ENCODE assay signal across 9 mouse cellular contexts in the genomic region with DNA sequence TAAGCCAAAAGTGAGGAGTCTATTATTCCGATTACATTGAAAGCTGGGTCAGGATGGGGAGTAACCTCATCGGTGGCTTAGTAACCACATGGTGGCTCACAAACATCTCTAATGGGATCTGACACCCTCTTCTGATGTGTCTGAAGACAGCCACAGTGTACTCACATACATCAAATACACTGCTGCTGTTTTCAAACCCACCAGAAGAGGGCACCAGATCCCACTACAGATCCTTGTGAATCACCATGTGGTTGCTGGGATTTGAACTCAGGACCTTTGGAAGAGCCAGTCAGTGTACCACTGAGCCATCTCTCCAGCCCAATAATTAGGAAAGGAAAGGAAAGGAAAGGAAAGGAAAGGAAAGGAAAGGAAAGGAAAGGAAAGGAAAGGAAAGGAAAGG. TPM values are rescaled to one million over a fixed set of nuclear protein-coding genes. Genes with fewer than 3 reads are reported as not detected.
A peak's percentile ranks its signal among the peaks of the same experiment; 100 is the strongest.
DNase-seq lines count a peak whose midpoint lies in the region; ATAC-seq and TF ChIP-seq lines count a peak whose summit lies in the region.
"Had no signal": no experiment of that assay in that cellular context is flagged by ENCODE, and none has a peak within 500 bp of the region (broad histone marks: within the 10 kb centered on the region; RNA-seq: fewer than 3 reads in every experiment).

No protein-coding gene starts in this region.

- TF ChIP-seq CTCF in lung, embryonic 14.5 days (IDR thresholded peaks at IDR 0.05; ENCODE audit: low read depth), result peak; percentile 34; the same call in 1 of the 2 replicates

- 91% methylated on average over 2 of the region's 2 CpGs for WGBS in hindbrain, embryonic 11.5 days
- 86% methylated on average over 2 of the region's 2 CpGs for WGBS in hindbrain, embryonic 13.5 days
- 73% methylated on average over 2 of the region's 2 CpGs for WGBS in lung, embryonic 14.5 days
- 98% methylated on average over 2 of the region's 2 CpGs for WGBS in forebrain, embryonic 12.5 days

- H3K9me3 ChIP-seq in hindbrain, embryonic 11.5 days (ENCODE audit: control insufficient read depth, low read length), result no peaks in the 10 kb centered on the region
- no peaks in the 10 kb centered on the region for H3K9me3 ChIP-seq in hindbrain, embryonic 13.5 days
- no peaks in the 10 kb centered on the region for H3K9me3 ChIP-seq in lung, embryonic 14.5 days (ENCODE audit: low read depth, low read length)
- H3K9me3 ChIP-seq in forebrain, embryonic 12.5 days, result peaks cover 3% of the 10 kb centered on the region; the same call in 1 of the 2 replicates
- H3K9me3 ChIP-seq: megakaryocyte, embryonic 14.5 days had no signal

- H3K9ac ChIP-seq in hindbrain, embryonic 11.5 days (ENCODE audit: low read depth, low read length), result no peak overlapping the region
- no peak overlapping the region for H3K9ac ChIP-seq in hindbrain, embryonic 13.5 days
- H3K9ac ChIP-seq in lung, embryonic 14.5 days, result no peak overlapping the region
- H3K9ac ChIP-seq in forebrain, embryonic 12.5 days, result no peak overlapping the region

- H3K4me1 ChIP-seq in hindbrain, embryonic 11.5 days (replicated peaks; ENCODE audit: control insufficient read depth, insufficient read depth, low read length), result no peaks in the 10 kb centered on the region
- peaks cover 6% of the 10 kb centered on the region for H3K4me1 ChIP-seq in hindbrain, embryonic 13.5 days (replicated peaks)
- H3K4me1 ChIP-seq in lung, embryonic 14.5 days (ENCODE audit: insufficient read depth), result no peaks in the 10 kb centered on the region
- H3K4me1 ChIP-seq in forebrain, embryonic 12.5 days, result peaks cover under 1% of the 10 kb centered on the region

- H3K27ac ChIP-seq in hindbrain, embryonic 11.5 days (ENCODE audit: low read depth, low read length), result no peak overlapping the region
- H3K27ac ChIP-seq in hindbrain, embryonic 13.5 days, result no peak overlapping the region
- no peak overlapping the region for H3K27ac ChIP-seq in lung, embryonic 14.5 days (ENCODE audit: low read depth)
- no peak overlapping the region for H3K27ac ChIP-seq in forebrain, embryonic 12.5 days

- no peak for ATAC-seq in hindbrain, embryonic 11.5 days (ENCODE audit: low FRiP score)
- no peak for ATAC-seq in hindbrain, embryonic 13.5 days (ENCODE audit: low FRiP score)
- no peak for ATAC-seq in lung, embryonic 14.5 days (ENCODE audit: insufficient read depth)
- no peak for ATAC-seq in forebrain, embryonic 12.5 days (ENCODE audit: low FRiP score)

- H3K27me3 ChIP-seq in hindbrain, embryonic 11.5 days (ENCODE audit: control insufficient read depth, insufficient read depth, low read length), result no peaks in the 10 kb centered on the region
- H3K27me3 ChIP-seq in hindbrain, embryonic 13.5 days, result no peaks in the 10 kb centered on the region
- no peaks in the 10 kb centered on the region for H3K27me3 ChIP-seq in lung, embryonic 14.5 days (ENCODE audit: insufficient read depth, low read length)
- H3K27me3 ChIP-seq in forebrain, embryonic 12.5 days, result no peaks in the 10 kb centered on the region
- H3K27me3 ChIP-seq: megakaryocyte, embryonic 14.5 days had no signal

- no peaks in the 10 kb centered on the region for H3K36me3 ChIP-seq in hindbrain, embryonic 11.5 days (ENCODE audit: control insufficient read depth, insufficient read depth, low read length)
- H3K36me3 ChIP-seq in hindbrain, embryonic 13.5 days, result no peaks in the 10 kb centered on the region
- no peaks in the 10 kb centered on the region for H3K36me3 ChIP-seq in lung, embryonic 14.5 days (ENCODE audit: insufficient read depth)
- no peaks in the 10 kb centered on the region for H3K36me3 ChIP-seq in forebrain, embryonic 12.5 days (replicated peaks)

- H3K4me2 ChIP-seq in hindbrain, embryonic 11.5 days (replicated peaks; ENCODE audit: low read depth, low read length), result no peak overlapping the region
- H3K4me2 ChIP-seq in hindbrain, embryonic 13.5 days, result no peak overlapping the region
- no peak overlapping the region for H3K4me2 ChIP-seq in lung, embryonic 14.5 days
- H3K4me2 ChIP-seq in forebrain, embryonic 12.5 days, result no peak overlapping the region

- intact Hi-C loops in gastrocnemius, postnatal 14 days (cut with DNase I; ENCODE audit: low total_unique reads), result no loop called here

- peak; percentile 5 for DNase-seq in hindbrain, embryonic 11.5 days (ENCODE audit: low spot score)
- DNase-seq in A20 (ENCODE audit: low read depth, low spot score) (peak; percentile 51), NIH3T3 (ENCODE audit: low read depth) (peak; percentile 32)
- peak; percentile 34 for DNase-seq in lung, embryonic 14.5 days
- DNase-seq in thymus, postnatal 0 days (ENCODE audit: low spot score), result peak; percentile 37
- no peak for DNase-seq in gastrocnemius, postnatal 14 days

- H3K4me3 ChIP-seq in hindbrain, embryonic 11.5 days (ENCODE audit: low read depth, low read length), result no peak overlapping the region
- H3K4me3 ChIP-seq in hindbrain, embryonic 13.5 days, result no peak overlapping the region
- no peak overlapping the region for H3K4me3 ChIP-seq in lung, embryonic 14.5 days (ENCODE audit: low read depth, low read length)
- H3K4me3 ChIP-seq in forebrain, embryonic 12.5 days (replicated peaks), result no peak overlapping the region
- H3K4me3 ChIP-seq: megakaryocyte, embryonic 14.5 days had no signal

RNA-seq across cellular contexts. Expression of a gene that starts 7.8 kb away (rescaled TPM):
- 193 and 234 TPM in 2 replicates for polyA plus RNA-seq in hindbrain, embryonic 11.5 days (2014; fragmentation: Nextera tagmentation; extraction: Ambion mirVana)
- 258 and 267 TPM in 2 replicates for polyA plus RNA-seq in hindbrain, embryonic 13.5 days (2015; fragmentation: Nextera tagmentation; extraction: Ambion mirVana)
- polyA plus RNA-seq in lung, embryonic 14.5 days (2014; fragmentation: Nextera tagmentation; extraction: Ambion mirVana), result 190 and 202 TPM in 2 replicates
- polyA plus RNA-seq in thymus, postnatal 0 days (2015; fragmentation: Nextera tagmentation; extraction: Ambion mirVana), result 153 and 190 TPM in 2 replicates
- total RNA-seq in gastrocnemius, postnatal 14 days (2021), result 10 to 100 TPM; 42.3 to 43.4 TPM
- 245 and 253 TPM in 2 replicates for polyA plus RNA-seq in forebrain, embryonic 12.5 days (2016; fragmentation: Nextera tagmentation; extraction: Ambion mirVana)
